Mouse (Mus musculus) kidney, embryonic 16.5 days (tissue): Measurements from ENCODE around the gene Zeb2. TPM values are rescaled to one million over a fixed set of nuclear protein-coding genes. Genes with fewer than 3 reads are reported as not detected.

ENCODE experiments used
- ATAC-seq: fragments of 200-750 bp; cut with Nextera tagmentation; 2 replicates; pipeline ENCODE4 v1.8.0; 2017; ENCODE audit warnings: moderate TSS enrichment; ENCODE audit not compliant: low FRiP score, low TSS enrichment
- H3K27ac ChIP-seq: fragments of 300-500 bp; sonication (generic); 2 replicates; pipeline ENCODE4 v1.5.1; 2014; ENCODE audit warnings: low read length
- H3K27me3 ChIP-seq: fragments of 300-500 bp; sonication (generic); 2 replicates; pipeline ENCODE4 v1.6.1; 2014; ENCODE audit warnings: low read length, control low read depth, mixed read lengths; ENCODE audit not compliant: insufficient read depth
- H3K36me3 ChIP-seq: fragments of 300-500 bp; sonication (generic); 2 replicates; pipeline ENCODE4 v1.6.1; 2014; ENCODE audit warnings: low read length, control low read depth, mixed read lengths; ENCODE audit not compliant: insufficient read depth
- H3K4me1 ChIP-seq: fragments of 300-500 bp; sonication (generic); 2 replicates; pipeline ENCODE4 v1.6.1; 2014; ENCODE audit warnings: low read length, control low read depth, mixed read lengths; ENCODE audit not compliant: insufficient read depth
- H3K4me2 ChIP-seq: fragments of 300-500 bp; sonication (generic); replicated peaks from 2 replicates; pipeline ENCODE4 v1.6.1; 2014; ENCODE audit warnings: low read depth, low read length
- H3K4me3 ChIP-seq: fragments of 300-500 bp; sonication (generic); 2 replicates; pipeline ENCODE4 v1.5.1; 2014; ENCODE audit warnings: mild to moderate bottlenecking, low read length
- H3K9ac ChIP-seq: fragments of 300-500 bp; sonication (generic); replicated peaks from 2 replicates; pipeline ENCODE4 v1.6.1; 2014; ENCODE audit warnings: low read length
- H3K9me3 ChIP-seq: fragments of 300-500 bp; sonication (generic); 2 replicates; pipeline ENCODE4 v1.6.1; 2016; ENCODE audit warnings: low read length, control low read depth
- WGBS: fragments of 180-500 bp; shearing (Covaris S2); extraction: QIAGEN DNeasy Blood & Tissue Kit; methylation state at CpG from one replicate; pipeline ENCODE4 v1.1.7; 2014; 5-methylcytosine and 5-hydroxymethylcytosine counted together
- polyA plus RNA-seq: library from polyadenylated mRNA; unstranded; fragments of >200 nt; fragmentation: Nextera tagmentation; extraction: Ambion mirVana; gene quantifications from 2 replicates; pipeline ENCODE4 v1.2.1, GENCODE M21; 2015

Gene Zeb2
- polyA plus RNA-seq, 1 experiment from 2014 or later, result 49.3 TPM

DNA sequence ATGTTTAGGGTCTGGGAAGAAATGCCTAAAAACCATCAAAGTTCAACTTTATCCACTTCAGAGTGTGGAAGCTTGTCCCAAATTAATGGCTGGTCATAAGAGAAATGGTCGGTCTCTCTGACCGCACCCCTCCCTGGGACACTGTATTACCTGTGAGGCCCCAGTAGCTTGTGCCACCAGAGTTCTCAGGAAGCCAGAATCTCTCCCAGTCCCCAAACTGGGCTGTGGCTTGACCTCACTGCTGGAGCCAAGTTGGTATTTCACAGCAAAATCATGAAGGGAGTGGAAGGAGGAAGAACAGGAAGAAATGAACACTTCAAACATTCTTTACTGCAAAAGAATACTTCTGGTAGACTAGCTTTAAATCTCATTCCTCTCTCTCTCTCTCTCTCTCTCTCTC is 9.6 kb downstream of the Zeb2 start:
- 38% methylated on average over 2 of the region's 2 CpGs for WGBS
- Histone ChIP-seq H3K4me2 (peak overlapping the region; percentile 70), H3K27me3 (peaks cover 2% of the 10 kb centered on the region; the same call in 1 of the 2 replicates)

GRCm38 (mm10) chr2:45105922-45106851 is 11.0 kb downstream of the Zeb2 start:
- peak overlapping the region; percentile 26 for H3K4me3 ChIP-seq
- no peak for ATAC-seq
- no peaks in the 10 kb centered on the region for H3K36me3 ChIP-seq
- no peaks in the 10 kb centered on the region for H3K9me3 ChIP-seq
- peak overlapping the region; percentile 70 for H3K4me2 ChIP-seq
- H3K4me1 ChIP-seq, result peaks cover 33% of the 10 kb centered on the region; the same call in 1 of the 2 replicates
- H3K27ac ChIP-seq, result peak overlapping the region; percentile 48
- H3K9ac ChIP-seq, result peak overlapping the region; percentile 45
- 47% methylated on average over 7 of the region's 7 CpGs for WGBS
- H3K27me3 ChIP-seq, result no peaks in the 10 kb centered on the region

More for the DNA sequence above, 9.6 kb downstream of the Zeb2 start:
- H3K27ac ChIP-seq, result peak overlapping the region; percentile 97
- H3K4me1 ChIP-seq, result peaks cover 33% of the 10 kb centered on the region; the same call in 1 of the 2 replicates
- ATAC-seq, result no peak
- H3K36me3 ChIP-seq, result no peaks in the 10 kb centered on the region
- peak overlapping the region; percentile 96 for H3K9ac ChIP-seq
- no peaks in the 10 kb centered on the region for H3K9me3 ChIP-seq
- H3K4me3 ChIP-seq, result peak overlapping the region; percentile 81

DNA sequence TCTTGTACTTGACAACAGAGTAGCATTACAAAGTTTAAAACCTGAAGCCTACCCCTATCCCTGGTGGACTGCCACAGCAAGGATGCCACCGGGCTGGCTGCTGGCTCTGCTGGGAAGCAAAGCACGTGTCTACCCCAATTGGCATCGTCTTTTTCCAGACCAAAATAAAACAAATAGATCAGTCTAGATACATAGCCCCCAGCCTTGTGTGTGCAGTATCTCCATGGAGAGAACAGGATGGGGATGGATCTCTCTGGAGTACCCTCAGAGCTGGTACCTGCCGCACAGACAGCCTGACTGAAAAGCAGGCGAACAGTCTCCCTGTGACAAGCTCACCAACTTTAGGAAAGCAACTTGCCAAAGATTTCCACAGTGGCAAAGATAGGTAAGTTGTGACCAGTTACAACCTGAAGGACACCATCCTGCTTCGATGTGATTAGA is 11.9 kb downstream of the Zeb2 start:
- WGBS, result 62% methylated on average over 6 of the region's 6 CpGs
- Histone ChIP-seq H3K36me3 (no peaks in the 10 kb centered on the region), H3K4me2 (peak overlapping the region; percentile 70), H3K27me3 (no peaks in the 10 kb centered on the region), H3K4me1 (peaks cover 41% of the 10 kb centered on the region; the same call in 1 of the 2 replicates), H3K27ac (peak overlapping the region; percentile 48), H3K4me3 (peak overlapping the region; percentile 26), H3K9me3 (no peaks in the 10 kb centered on the region), H3K9ac (peak overlapping the region; percentile 45)
- no peak for ATAC-seq

GRCm38 (mm10) chr2:45104511-45105055 is 12.6 kb downstream of the Zeb2 start:
- H3K4me1 ChIP-seq, result peaks cover 47% of the 10 kb centered on the region; the same call in 1 of the 2 replicates
- H3K27ac ChIP-seq, result peak overlapping the region; percentile 30; the same call in 1 of the 2 replicates
- H3K9ac ChIP-seq, result peak overlapping the region; percentile 41; the same call in 1 of the 2 replicates
- no peaks in the 10 kb centered on the region for H3K27me3 ChIP-seq
- peak overlapping the region; percentile 70; the same call in 1 of the 2 replicates for H3K4me2 ChIP-seq
- H3K36me3 ChIP-seq, result no peaks in the 10 kb centered on the region
- H3K4me3 ChIP-seq, result 0 out of 2 replicates have a peak overlapping the region, but pooled peaks have one; percentile 2
- ATAC-seq, result no peak
- 43% methylated on average over 7 of the region's 7 CpGs for whole genome bisulfite sequencing
- no peaks in the 10 kb centered on the region for H3K9me3 ChIP-seq

GRCm38 (mm10) chr2:45104066-45104465 is 13.1 kb downstream of the Zeb2 start:
- H3K36me3 ChIP-seq, result no peaks in the 10 kb centered on the region
- no peak overlapping the region for H3K4me3 ChIP-seq
- no peaks in the 10 kb centered on the region for H3K27me3 ChIP-seq
- 58% methylated on average over 4 of the region's 4 CpGs for WGBS
- H3K9ac ChIP-seq, result no peak overlapping the region; the same call in 1 of the 2 replicates
- H3K4me1 ChIP-seq, result peaks cover 49% of the 10 kb centered on the region; the same call in 1 of the 2 replicates
- no peak for ATAC-seq
- H3K9me3 ChIP-seq, result no peaks in the 10 kb centered on the region
- peak overlapping the region; percentile 30; the same call in 1 of the 2 replicates for H3K27ac ChIP-seq
- peak overlapping the region; percentile 70; the same call in 1 of the 2 replicates for H3K4me2 ChIP-seq

DNA sequence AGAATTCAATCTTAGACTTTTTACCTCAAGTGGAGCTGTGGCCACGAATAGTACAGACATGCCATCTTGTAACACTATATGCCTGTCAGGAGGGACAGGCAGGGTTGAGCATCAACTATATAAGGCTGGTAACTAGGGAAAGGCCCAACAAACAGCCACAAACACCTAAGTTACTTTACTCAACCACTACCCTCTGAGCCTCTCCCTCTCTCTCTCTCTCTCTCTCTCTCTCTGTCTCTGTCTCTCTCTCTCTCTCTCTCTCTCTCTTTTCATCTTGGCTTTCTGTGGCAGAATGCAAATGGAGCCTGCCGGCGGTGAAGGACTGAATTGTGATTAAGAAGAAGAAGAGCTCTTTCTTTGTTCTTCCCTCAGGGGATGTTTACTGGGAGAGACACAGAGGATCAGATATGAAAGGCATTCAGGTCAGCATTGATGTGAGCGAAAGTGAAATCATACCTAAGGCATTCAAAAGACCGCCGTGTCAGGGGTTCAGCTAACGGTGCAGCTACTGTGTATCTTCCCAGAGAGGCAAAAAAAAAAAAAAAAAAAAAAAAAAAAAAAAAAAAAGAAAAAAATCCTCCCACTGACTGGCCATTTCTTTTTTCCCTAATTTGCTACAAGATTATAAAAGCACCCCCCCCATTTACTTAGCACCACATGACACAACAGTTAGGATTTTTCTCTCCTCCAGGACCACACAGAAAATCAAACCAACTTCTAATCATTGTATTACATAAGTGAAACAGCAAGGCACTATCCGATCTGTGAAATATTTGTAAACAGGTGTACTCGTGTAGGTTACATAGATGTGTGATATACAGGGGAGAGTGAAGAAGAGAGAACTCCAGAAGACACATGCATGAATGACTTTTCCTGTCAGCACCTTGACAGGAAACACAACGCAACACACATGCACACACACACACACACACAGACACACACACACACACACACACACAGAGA is 13.9 kb downstream of the Zeb2 start:
- no peak overlapping the region for H3K4me3 ChIP-seq
- H3K9me3 ChIP-seq, result no peaks in the 10 kb centered on the region
- H3K27ac ChIP-seq, result peak overlapping the region; percentile 38; the same call in 1 of the 2 replicates
- no peaks in the 10 kb centered on the region for H3K27me3 ChIP-seq
- no peaks in the 10 kb centered on the region for H3K36me3 ChIP-seq
- 0 out of 2 replicates have a peak overlapping the region, but pooled peaks have one; percentile 19 for H3K9ac ChIP-seq
- peak overlapping the region; percentile 1; the same call in 1 of the 2 replicates for H3K4me2 ChIP-seq
- ATAC-seq, result no peak
- WGBS, result 43% methylated on average over 10 of the region's 10 CpGs
- peaks cover 55% of the 10 kb centered on the region; the same call in 1 of the 2 replicates for H3K4me1 ChIP-seq

DNA sequence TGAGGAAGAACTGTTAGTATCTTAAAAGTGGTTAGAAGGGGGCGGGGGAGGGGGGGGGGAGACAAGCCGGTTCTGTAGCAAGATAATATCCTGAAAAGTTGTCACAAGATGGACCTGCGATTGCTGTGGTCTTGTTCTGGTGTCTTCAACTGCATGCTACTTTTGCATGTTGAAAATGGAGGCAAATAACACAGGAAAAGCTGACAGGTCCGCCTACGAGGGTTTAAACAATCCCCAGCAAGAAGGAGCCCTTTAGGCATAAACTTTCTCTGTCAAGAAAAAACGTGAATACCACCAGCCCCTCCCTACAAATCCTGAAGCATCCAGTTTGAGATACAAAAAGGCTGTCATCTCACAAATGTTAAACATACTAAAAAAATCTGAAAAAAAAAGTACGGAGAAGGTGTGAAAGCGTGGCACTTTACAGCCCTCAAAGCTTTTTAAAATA is 15.0 kb downstream of the Zeb2 start:
- H3K4me3 ChIP-seq, result no peak overlapping the region
- H3K9ac ChIP-seq, result no peak overlapping the region
- WGBS, result 59% methylated on average over 8 of the region's 8 CpGs
- H3K4me2 ChIP-seq, result no peak overlapping the region
- H3K9me3 ChIP-seq, result no peaks in the 10 kb centered on the region
- ATAC-seq, result no peak
- H3K36me3 ChIP-seq, result no peaks in the 10 kb centered on the region
- H3K27ac ChIP-seq, result no peak overlapping the region
- H3K27me3 ChIP-seq, result no peaks in the 10 kb centered on the region
- peaks cover 62% of the 10 kb centered on the region for H3K4me1 ChIP-seq

GRCm38 (mm10) chr2:45101586-45101985 is 15.6 kb downstream of the Zeb2 start:
- Histone ChIP-seq H3K4me2 (no peak overlapping the region), H3K27ac (no peak overlapping the region)
- ATAC-seq, result no peak

DNA sequence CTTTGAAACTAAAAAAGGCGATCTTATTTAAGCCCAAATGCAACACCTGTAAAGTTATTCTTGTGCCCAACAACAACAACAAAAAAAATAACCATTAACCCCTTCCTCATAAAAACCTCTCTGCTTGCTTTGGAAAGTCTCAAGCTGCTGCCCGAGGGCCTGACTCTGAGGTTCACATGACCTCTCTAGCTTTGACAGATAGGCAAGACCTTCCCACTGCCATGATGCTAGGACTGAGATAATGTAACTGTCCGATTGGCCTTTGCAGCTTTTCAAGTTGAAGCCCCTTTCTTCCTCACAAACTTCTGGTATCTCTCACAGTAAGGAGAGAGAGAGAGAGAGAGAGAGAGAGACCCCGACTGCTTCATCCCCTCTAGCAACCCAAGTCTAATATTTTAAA is 16.2 kb downstream of the Zeb2 start:
- H3K4me2 ChIP-seq, result no peak overlapping the region

More at GRCm38 (mm10) chr2:45101586-45101985, 15.6 kb downstream of the Zeb2 start:
- Histone ChIP-seq H3K9me3 (no peaks in the 10 kb centered on the region), H3K27me3 (no peaks in the 10 kb centered on the region), H3K9ac (no peak overlapping the region), H3K36me3 (no peaks in the 10 kb centered on the region), H3K4me3 (no peak overlapping the region), H3K4me1 (peaks cover 67% of the 10 kb centered on the region)
- 79% methylated on average over 2 of the region's 2 CpGs for WGBS

More for the DNA sequence above, 16.2 kb downstream of the Zeb2 start:
- Histone ChIP-seq H3K9me3 (no peaks in the 10 kb centered on the region), H3K27ac (no peak overlapping the region; the same call in 1 of the 2 replicates), H3K9ac (no peak overlapping the region), H3K36me3 (no peaks in the 10 kb centered on the region), H3K4me3 (no peak overlapping the region), H3K27me3 (no peaks in the 10 kb centered on the region), H3K4me1 (peaks cover 63% of the 10 kb centered on the region)
- 56% methylated on average over 4 of the region's 4 CpGs for WGBS
- no peak for ATAC-seq
